Mouse (Mus musculus) embryonic stem cell, embryonic (primary cell): ENCODE measurements around the gene Sord.

ENCODE experiments used
- CTCF ChIA-PET, 4 experiments: fragments of 300-600 bp in 2 of 4; fragments of 350-600 bp in 2 of 4; sonication (Branson Sonifier 250); formaldehyde crosslinking; loops; one replicate each; lab custom pipeline; 2022; ENCODE audit warnings: inconsistent platforms in 2 of 4; lab: Charles Lee
- POLR2A ChIA-PET, 4 experiments: fragments of 300-600 bp in 2 of 4; fragments of 350-600 bp in 2 of 4; sonication (Branson Sonifier 250); formaldehyde crosslinking; loops; one replicate each; lab custom pipeline; 2022; ENCODE audit warnings: antibody characterized with exemption in 4 of 4, inconsistent platforms in 1 of 4; lab: Charles Lee

Sord gene

DNA sequence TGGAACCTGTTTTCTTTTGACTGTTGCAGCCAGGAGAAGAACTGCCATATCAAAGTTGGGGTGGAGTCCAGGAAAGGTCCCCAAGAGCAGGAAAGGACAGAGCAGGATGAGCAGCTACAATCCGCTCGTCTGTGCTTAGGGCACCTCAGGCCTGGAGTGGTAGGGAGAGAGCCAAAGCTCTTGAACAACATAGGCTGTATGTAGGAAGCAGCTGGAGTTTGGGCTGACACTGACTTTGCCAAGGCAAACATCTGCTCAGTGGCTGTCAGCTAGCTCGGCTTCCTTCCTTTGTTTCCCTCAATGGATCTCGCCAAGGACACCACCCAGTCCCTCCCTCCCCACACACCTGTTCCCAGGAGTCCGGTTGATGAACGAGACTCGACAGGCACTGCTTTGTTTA, 51.6 kb downstream of the Sord start:
- ChIA-PET POLR2A (interaction anchor here in 1 of 4 experiments (0.6 to 2.0 kb wide), 2 partner anchors 12 to 26 kb away, joined by 3 to 6 read pairs; partner anchors contain the start of gene Duox2), CTCF (interaction anchor here in 2 of 4 experiments (1.6 kb wide), 2 partner anchors 42 kb away, joined by 4 to 5 read pairs; no protein-coding TSS in a partner anchor)

DNA sequence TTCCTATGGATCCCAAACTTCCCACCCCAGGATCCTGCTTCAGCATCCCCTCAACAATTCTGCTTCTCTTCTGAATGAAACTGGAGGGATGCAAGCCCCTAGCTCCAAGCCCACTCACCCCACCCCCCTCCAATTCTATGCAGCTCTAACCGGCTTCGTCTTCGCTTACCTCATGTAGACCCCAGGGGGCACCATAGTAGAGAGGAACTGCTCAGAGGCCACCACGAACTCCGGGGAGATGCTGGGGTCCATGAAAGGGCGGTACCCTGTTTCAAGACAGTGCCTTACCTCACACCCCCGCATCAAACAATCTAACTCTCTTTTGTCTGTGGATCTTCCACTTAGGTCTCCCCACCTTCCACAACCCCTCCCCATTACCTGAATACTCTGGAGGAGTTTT, 60.4 kb downstream of the Sord start:
- ChIA-PET CTCF (interaction anchor here (0.6 to 1.2 kb wide), 12 partner anchors 8 to 512 kb away, joined by 3 to 5 read pairs (median 3); no protein-coding TSS in a partner anchor), POLR2A (interaction anchor here in 1 of 4 experiments (0.5 to 2.1 kb wide), 3 partner anchors 74 to 141 kb away, joined by 3 to 5 read pairs (median 5); partner anchors contain the start of gene Shf)

DNA sequence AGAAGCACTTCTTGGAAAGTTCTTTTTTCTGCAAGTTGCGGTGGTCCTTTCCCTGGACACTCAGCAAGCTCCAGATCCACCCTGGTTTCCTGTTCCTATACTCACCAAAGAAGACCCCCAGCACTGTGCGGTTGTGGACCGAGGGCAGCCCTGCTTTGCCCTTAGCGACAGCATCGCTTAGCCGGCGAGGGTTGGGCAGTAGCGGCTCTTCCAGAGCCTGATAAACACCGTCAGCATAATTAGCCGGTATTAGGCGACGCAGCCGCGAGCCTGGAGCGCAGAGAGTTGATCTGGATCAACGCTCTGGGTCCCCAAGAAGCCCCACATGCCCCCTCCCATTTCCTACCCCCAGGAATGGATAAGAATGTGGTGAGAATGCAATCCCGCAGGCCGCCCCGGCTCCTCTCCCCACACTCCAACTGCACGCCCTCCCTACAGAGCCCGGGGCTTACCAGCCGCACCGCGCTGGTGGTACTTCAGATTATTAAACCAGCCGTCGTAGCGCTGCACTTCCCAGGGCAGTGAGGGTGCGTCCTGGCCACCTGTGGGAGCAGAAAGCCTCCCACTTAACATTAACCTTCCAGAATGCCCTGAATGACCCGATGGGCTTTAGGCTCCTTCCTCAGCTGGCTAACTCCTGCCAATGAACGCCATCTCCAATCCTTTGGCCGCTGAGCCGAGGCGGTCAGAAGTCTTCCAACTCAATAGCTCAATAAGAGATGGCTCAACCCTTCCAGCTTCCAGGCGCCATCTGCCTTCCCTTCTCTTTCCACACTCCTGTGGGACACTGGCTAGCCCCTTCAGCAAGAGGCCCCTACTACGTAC, 62.9 kb downstream of the Sord start:
- ChIA-PET CTCF (interaction anchor here in 1 of 4 experiments (1.1 to 1.4 kb wide), 2 partner anchors 53 to 68 kb away, joined by 3 read pairs; no protein-coding TSS in a partner anchor), POLR2A (interaction anchor here in 3 of 4 experiments (0.6 to 1.3 kb wide), 4 partner anchors 11 to 73 kb away, joined by 3 to 6 read pairs (median 3); no protein-coding TSS in a partner anchor)

DNA sequence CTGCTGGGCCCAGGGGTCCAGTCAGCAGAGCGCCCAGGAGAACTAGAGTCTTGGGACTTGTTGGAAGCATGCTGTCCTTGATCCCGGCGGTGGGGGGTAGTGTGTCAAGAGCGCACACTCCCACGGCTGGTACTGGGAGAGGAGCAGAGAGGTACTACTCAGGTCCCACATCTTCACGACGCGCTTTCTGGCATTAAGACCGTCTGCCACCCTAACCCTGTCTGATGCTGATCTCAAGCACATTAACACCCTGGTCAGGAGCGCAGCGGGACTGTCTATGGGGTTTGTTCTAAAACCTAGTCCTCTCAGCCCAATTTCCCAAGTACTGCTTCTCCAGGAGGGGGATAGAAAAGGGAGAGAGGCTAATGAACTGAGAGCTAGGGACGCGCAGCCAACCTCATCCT, 63.5 kb downstream of the Sord start, which contains the start of gene Duox2:
Gene Duox2, minus strand, starts transcription at position 354 of the 404 bp plus-strand sequence.
- CTCF ChIA-PET, result interaction anchor here in 2 of 4 experiments (1.0 to 1.4 kb wide), 3 partner anchors 12 to 67 kb away, joined by 3 read pairs; no protein-coding TSS in a partner anchor
- POLR2A ChIA-PET, result interaction anchor here in 3 of 4 experiments (0.6 to 1.9 kb wide), 5 partner anchors 12 to 72 kb away, joined by 3 to 6 read pairs (median 3); partner anchors contain the start of gene Duoxa1 (in 1 of the 3)

DNA sequence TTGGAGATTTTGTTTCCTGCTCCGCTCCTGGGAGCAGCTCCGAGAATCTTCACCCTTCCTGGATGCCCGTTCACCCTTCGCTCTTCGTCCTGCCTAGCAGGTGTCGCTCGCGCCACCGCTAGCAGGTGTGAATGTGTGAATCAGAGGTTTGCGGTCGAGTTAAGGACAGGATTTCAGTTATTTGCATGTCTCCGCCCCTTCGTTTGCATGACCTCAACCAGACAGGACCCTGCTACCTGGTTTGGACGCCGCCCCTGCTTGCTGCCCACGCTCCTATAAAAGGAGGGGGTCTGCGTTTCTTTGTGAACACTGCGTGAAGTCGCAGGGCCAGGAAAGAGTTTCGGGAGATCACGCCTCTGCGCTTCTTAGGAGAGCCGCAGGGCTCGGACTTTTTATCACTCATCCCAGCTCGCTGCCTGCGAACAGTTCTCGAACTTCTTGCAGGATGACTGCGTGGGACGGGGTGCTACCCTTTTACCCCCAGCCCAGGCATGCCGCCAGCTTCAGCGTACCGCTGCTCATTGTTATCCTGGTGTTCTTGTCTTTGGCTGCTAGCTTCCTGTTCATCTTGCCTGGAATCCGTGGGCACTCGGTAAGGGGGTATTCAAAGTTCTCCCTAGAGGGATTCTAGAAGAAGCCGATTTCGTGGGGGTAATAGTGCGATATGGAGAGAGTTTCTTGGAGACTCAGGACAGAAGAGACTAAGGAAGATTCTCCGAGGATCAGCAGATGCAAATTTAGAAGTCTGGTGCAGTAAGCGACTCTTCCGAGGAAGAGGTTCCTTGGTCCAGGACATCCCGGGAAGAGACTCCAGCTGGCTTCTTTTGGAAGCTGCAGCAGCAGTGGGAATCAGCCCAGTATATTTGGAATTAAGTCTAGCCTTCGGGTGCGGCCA, 64.3 kb downstream of the Sord start, which contains the start of gene Duoxa2:
Gene Duoxa2, plus strand, starts transcription at position 305 of the 895 bp plus-strand sequence.
- ChIA-PET CTCF (interaction anchor here in 3 of 4 experiments (0.6 to 1.4 kb wide), 5 partner anchors 11 to 66 kb away, joined by 3 to 4 read pairs (median 3); no protein-coding TSS in a partner anchor), POLR2A (interaction anchor here in 3 of 4 experiments (0.6 to 1.9 kb wide), 6 partner anchors 13 to 269 kb away, joined by 3 to 6 read pairs (median 4); partner anchors contain the start of genes Duoxa1 (in 1 of the 3) and Shf (in 1 of the 3))

DNA sequence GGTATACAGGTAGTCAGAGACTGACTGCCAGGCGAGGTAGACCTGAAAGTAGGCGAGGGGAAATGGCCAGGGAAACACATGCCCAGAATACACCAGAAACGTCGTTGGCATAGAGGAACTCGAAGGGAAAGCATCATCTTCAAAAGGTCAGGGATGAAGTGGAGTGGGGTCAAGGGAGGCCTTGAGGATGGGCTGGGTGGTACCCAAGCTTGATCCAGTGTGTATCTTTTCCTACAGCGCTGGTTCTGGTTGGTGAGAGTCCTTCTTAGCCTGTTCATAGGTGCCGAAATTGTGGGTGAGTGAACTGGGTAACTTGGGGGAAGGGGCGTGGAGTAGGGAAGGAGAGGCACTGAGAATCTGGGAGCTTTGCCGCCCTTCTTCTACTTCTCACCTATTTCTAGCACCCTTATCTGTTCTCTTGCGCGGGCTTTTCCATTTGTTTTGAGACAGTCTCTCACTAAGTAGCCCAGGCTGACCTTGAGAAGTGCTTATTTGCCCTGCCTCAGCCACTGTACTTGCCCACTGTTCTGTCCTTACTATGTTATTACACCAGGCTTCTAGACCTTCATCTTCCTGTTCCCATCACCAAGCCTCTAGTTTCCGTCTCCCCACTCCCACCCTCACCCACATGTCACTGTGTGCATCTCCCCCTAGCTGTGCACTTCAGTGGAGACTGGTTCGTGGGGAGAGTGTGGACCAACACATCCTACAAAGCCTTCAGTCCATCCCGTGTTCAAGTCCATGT, 65.5 kb downstream of the Sord start:
- ChIA-PET CTCF (interaction anchor here in 1 of 4 experiments (0.6 kb wide), 1 partner anchor 11 kb away, joined by 3 read pairs; no protein-coding TSS in a partner anchor), POLR2A (interaction anchor here in 2 of 4 experiments (0.6 to 1.9 kb wide), 4 partner anchors 13 to 495 kb away, joined by 3 to 6 read pairs (median 4); partner anchors contain the start of genes Duoxa1 (in 1 of the 2) and Shf (in 1 of the 2))

DNA sequence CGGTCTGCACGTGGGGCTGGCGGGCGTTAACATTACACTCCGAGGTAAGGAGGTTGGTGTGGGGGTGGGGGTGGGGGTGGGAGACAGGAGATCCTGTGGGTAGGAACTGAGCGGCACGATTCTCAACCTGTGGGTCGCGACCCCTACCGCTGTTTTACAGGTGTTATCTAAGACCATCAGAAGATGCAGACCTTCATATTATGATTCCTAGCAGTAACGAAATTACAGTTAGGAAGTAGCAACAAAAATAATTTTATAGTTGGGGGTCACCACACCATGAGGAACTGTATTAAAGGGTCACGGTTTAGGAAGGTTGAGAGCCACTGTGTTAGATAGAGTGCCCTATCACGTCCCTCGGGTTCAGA, 66.1 kb downstream of the Sord start:
- ChIA-PET POLR2A (interaction anchor here in 1 of 4 experiments (1.1 kb wide), 1 partner anchor 189 kb away, joined by 3 read pairs; no protein-coding TSS in a partner anchor), CTCF (no interaction called here)

DNA sequence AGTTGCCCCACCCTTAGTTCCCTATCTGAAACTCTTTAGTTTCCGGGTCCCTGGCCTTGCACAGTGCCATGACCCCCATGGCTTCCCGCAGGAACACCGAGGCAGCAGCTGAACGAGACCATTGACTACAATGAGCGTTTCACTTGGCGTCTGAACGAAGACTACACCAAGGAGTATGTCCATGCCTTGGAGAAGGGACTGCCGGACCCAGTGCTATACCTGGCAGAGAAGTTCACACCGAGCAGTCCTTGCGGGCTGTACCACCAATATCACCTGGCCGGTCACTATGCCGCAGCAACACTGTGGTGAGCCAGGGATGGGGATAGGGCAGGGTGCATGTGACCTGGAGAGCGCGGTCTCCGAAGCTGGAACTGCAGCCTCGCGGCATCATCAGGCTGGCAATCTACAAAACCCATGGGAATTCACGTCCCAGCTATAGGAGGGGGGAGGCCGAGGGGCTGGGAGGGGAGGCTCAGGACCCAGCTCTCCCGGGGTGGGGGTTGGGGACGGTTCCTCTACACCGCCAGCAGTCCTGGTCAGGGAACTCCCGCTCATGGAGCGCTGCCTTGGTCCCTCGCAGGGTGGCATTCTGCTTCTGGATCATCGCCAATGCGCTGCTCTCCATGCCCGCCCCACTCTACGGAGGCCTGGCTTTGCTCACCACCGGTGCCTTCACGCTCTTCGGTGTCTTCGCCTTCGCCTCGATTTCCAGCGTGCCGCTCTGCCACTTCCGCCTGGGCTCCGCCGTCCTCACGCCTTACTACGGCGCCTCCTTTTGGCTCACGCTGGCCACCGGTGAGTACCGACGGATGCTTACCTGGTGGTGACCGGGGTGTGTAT, 66.8 kb downstream of the Sord start:
- CTCF ChIA-PET, result interaction anchor here in 2 of 4 experiments (0.6 to 1.7 kb wide), 3 partner anchors 10 to 317 kb away, joined by 3 to 6 read pairs (median 5); partner anchors contain the start of gene Duoxa1 (in 1 of the 2)

DNA sequence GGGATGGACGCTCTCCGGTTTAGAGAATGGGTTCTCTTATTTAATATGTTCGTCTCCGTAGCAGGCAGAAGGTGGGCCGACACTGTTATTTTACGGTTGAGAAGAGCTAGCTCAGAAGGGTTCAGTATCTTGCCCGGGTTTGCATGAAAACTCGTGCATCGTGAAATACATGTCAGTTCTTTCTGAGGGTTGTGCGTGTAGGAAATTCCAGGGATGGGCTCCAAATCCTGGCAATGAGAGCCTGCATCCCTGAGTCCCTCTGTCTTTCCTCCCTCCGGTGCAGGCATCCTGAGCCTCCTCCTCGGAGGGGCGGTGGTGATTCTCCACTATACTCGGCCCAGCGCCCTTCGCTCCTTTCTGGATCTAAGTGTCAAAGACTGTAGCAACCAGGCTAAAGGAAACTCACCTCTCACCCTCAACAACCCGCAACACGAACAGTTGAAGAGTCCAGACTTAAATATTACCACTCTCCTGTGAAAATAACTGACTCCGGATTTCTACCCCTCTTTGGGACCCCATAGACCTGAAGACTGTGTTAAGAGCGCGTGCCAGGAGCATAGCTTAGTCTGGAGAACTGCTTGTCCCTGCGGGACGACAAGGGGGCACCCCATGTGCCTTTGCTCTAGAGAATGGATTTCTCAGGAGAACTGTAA, 67.5 kb downstream of the Sord start:
- ChIA-PET CTCF (interaction anchor here (0.6 to 2.6 kb wide), 31 partner anchors 7 to 318 kb away, joined by 3 to 11 read pairs (median 3); partner anchors contain the start of genes Duoxa1 (in 2 of the 4) and Duox1 (in 1 of the 4)), POLR2A (interaction anchor here (0.5 to 1.7 kb wide), 7 partner anchors 8 to 69 kb away, joined by 3 to 4 read pairs (median 4); partner anchors contain the start of gene Duoxa1 (in 1 of the 4))

More for the DNA sequence above, 66.8 kb downstream of the Sord start:
- POLR2A ChIA-PET, result interaction anchor here in 1 of 4 experiments (0.6 kb wide), 1 partner anchor 111 kb away, joined by 3 read pairs; no protein-coding TSS in a partner anchor

DNA sequence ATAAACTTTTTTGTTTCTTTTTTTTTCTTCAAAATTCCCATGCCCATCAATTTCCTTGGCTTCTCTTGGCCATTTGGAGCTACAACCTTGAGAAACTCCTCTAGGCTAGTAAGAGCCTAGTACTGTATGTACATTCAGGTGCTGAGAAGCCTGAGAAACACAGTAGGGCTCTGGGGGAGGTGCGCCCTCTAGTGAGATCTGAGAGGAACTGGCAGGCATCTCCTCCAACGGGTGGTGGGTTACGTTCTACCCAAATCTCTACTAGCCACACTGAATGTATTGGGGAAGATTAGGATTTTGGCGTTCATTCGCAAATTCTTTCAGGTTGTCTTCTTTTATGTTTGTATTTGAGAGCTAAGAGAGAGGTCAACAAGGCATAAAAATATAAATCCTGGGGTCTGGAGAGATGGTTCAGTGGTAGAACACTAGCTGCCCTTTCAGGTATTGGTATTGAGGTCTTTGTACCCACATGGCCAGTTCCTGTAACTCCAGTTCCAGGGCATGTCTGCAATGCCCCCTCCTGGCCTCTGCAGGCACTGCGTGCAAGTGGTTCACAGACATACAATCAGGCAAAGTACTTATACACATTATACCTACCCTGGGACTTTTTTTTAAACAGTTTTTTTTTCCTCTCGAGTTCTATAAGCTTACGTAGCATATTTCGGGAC, 68.2 kb downstream of the Sord start:
- CTCF ChIA-PET, result interaction anchor here (0.5 to 2.6 kb wide), 37 partner anchors 8 to 675 kb away, joined by 3 to 11 read pairs (median 3); partner anchors contain the start of genes Duoxa1 (in 2 of the 4) and Duox1 (in 1 of the 4)
- POLR2A ChIA-PET, result interaction anchor here (0.5 to 1.7 kb wide), 7 partner anchors 9 to 68 kb away, joined by 3 to 4 read pairs (median 4); partner anchors contain the start of gene Duoxa1 (in 1 of the 4)

DNA sequence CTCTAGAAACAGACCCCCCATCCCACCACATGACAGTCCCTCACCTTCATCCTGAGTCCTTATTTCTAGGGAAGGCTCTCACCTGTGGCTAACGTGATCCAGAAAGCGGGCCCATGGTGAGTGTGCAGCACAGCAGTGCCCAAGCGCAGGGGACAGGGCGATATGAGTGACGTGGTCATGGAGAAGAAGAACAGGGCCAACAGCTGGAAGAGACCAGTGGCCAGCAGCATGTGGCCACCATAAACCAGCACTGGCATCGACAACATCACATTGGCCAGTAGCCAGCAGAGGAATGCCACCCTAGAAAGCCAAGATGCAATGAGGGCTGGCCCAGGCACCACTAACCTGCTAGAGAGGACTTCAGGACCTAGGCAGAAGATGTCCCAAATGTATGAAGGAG, 70.0 kb downstream of the Sord start:
- ChIA-PET CTCF (interaction anchor here in 2 of 4 experiments (0.6 to 1.1 kb wide), 4 partner anchors 10 to 676 kb away, joined by 3 read pairs; no protein-coding TSS in a partner anchor), POLR2A (interaction anchor here in 1 of 4 experiments (0.5 kb wide), 1 partner anchor 67 kb away, joined by 3 read pairs; no protein-coding TSS in a partner anchor)

DNA sequence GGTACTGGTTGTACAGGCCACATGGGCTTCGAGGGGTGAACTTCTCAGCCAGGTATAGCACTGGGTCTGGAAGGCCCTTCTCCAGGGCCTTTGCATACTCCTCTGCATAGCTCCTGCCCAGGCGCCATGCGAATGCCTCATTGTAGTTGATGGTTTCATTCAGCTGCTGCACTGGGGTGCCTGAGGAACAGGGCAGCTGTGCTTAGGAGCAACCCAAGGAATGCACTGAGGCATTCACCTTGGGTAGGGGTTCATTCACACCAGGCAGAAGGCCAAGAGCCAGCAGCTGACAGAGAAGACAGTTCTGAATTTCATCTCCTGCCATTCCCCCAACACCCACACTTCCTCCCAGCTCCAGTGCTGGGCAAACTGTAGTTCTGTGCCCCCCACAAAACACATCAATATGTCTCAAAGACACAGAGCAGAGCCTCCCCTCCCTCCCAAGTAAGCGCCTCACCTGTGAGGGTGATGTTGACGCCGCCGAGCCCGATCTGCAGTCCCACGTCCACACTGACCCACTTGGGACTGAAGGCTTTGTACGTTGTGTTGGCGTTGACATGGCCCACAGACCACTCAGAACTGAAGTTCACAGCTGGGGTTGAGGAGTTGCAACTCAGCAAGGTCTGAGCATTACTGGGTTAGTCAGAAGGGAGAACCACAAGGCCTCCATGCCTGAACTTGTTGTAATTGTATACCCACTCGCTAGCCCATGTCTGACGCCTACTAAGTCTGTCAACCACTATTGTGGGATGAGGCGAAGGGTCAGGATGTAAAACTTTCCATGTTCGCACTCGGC, 70.7 kb downstream of the Sord start:
- ChIA-PET POLR2A (no interaction called here), CTCF (interaction anchor here in 2 of 4 experiments (0.6 to 1.1 kb wide), 2 partner anchors 10 to 677 kb away, joined by 3 read pairs; no protein-coding TSS in a partner anchor)

DNA sequence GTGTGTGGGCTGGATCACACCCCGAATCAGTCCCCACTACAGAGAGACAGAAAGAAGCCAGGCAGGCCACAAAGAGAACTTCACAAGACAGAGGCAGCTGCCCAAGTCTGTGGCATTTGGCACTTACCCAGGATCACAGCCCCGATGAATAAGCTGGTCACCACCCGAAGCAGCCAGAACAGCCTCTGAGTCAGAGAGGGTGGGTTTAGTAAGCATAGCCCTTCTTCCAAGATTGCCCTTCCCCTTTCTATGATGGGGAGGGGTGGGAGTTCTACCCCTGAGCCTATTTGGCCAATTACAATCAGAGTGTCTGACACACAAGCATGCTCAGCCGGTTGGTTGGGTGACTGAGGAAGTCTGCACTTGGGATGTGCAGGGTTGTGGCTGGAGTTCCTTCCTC, 71.6 kb downstream of the Sord start:
- POLR2A ChIA-PET, result no interaction called here
- CTCF ChIA-PET, result no interaction called here
